Mouse (Mus musculus): Measurements from ENCODE around the gene Dhx15.
A peak's percentile ranks its signal among the peaks of the same experiment; 100 is the strongest.
"Not testable (repeated sequence)": the region's sequence is repeated elsewhere in the genome, so short reads cannot be mapped to it uniquely, and the experiment has no call there.

Dhx15 gene

DNA sequence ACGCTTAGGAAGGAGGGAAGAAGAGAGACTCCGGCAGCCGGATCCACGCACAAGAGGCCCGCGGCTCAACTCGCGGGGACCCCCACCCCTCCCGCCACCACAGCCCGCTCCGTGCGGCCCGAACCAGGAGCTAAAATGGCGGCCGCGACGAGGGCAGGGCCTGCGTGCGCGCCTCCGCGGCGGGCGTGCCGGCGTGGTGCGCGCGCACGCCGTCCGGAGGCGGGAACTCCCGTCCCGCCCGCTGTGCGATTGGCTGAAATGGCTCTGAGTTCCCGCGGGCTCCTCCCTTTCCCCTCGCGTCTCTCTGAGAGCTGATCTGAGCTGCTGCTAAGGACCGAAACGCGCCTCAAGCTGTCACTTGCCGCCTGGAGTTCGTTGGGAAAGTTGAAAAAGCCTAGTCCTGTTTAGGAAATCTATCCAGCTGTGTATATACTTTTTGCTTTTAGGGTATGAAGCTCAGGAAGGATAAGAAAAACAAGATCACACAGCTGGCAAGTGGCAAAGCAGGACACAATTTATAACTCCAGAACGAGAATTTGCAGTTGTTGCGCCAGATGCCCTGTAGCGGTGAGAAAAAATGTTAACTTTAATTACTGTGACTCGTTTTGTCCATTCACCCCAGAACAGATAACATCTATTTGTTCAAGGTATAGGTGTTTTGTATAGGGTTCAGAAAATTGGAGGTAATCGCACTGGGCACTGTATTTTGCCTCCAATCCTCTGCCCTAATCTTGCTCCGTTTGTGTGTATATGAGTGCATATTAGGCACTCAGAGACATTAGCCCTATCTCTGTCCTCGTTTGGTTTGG is at the start of gene Dhx15:
TSS of gene Dhx15 (minus strand) at position 144 of the 809 bp plus-strand sequence.
- DNase-seq (ENCODE audit: low spot score), result peak; percentile 96

GRCm38 (mm10) chr5:52238877-52239276 is 48.6 kb upstream of the Dhx15 start:
- DNase-seq (ENCODE audit: low spot score), result no peak

DNA sequence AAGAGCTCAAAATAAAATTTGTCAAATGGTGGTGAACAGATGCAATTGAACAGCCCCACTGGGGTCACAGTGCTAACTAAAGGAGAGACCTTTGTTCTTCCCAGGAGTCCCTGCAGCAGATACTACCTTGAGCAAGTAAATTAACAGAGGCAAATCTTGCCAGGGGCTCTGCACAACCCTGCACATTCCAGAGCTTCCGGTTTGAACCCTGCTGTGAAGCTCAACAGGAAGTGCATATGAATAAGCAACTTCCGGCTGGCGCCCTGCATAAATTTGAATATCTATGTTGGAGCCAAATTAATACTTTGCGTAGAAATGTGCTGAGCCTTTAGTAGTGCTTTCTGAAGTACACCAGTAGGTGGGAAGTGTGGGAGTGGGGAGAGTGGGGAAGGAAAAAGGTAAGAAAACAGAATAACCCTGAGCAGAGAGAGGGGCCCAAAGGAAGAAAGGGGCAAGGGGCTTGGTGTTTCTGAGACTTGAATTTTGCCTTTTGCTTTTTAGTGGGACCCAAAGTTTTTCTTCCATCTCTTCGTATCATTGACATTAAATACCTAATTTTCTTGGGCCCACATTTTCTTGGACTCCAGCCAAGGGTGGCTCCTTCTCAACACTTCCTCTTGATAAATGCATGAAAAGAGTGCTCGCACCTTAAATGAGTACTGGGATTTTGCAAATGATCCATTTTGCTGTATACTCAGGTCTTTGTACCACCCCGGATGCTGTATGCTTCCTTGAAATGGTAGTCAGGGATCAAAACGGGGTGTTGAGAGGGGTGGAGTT is 47.8 kb upstream of the Dhx15 start:
- DNase-seq (ENCODE audit: low spot score), result no peak

DNA sequence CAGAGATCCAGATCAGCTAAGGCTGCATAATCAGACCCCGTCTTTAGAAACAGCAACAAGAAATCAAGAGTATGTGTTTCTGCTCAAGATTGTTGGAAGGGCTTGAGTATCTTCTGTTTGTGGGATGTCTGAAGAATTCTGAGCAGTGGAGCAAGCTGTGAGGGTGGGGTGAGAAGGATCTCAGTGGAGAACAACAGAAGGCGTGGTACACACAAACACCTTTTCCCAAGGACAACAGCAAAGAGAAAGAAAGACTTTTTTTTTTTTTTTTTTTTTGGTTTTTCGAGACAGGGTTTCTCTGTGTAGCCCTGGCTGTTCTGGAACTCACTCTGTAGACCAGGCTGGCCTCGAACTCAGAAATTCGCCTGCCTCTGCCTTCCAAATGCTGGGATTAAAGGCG is 46.3 kb upstream of the Dhx15 start:
- DNase-seq (ENCODE audit: low spot score), result not testable (repeated sequence)

- DNase-seq (ENCODE audit: low spot score), result no peak
Observed at GRCm38 (mm10) chr5:52234570-52234969, 44.3 kb upstream of the Dhx15 start.

GRCm38 (mm10) chr5:52233891-52234290 is 43.6 kb upstream of the Dhx15 start:
- no peak for DNase-seq (ENCODE audit: low spot score)

DNA sequence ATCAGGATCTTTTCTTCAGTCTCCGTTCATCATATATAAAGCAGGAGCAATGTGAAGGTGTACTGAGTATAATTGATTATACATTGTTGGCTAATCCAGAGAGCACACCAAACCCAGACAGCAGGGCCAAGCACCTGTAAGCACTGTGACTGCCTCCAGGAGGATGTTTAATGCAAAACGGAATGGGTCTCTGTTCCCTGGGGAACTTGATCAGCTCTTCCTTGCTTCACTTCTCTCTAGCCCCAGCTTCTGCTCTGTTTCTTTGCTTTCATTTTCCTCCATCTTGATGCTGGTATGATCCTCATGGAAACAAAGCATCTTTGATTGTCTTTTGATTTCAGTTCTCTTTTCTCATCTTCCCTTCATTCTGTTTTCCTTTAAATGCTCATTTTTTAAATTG is 42.3 kb upstream of the Dhx15 start:
- no peak for DNase-seq (ENCODE audit: low spot score)

DNA sequence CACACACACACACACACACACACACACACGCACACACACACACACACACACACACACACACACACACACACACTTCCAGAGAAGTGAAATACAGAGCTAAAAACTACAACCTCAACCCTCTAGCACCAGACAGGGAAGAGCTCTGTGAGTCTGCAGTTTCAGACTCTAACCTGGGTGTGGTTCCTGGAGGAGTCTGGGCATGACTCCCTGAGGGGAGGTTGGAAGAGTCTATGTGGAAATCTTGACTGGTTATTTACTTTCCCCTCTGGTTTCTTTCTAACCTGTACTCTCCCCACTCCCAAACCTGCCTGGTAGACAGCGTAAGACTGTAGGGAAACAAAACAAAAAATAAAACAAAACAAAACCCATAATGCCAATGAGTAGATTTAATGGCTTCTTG is 41.9 kb upstream of the Dhx15 start:
- DNase-seq (ENCODE audit: low spot score), result no peak

- DNase-seq (ENCODE audit: low spot score), result no peak
Observed at GRCm38 (mm10) chr5:52230466-52230865, 40.2 kb upstream of the Dhx15 start.

GRCm38 (mm10) chr5:52226677-52227076 is 36.4 kb upstream of the Dhx15 start:
- no peak for DNase-seq (ENCODE audit: low spot score)

GRCm38 (mm10) chr5:52221596-52221995 is 31.3 kb upstream of the Dhx15 start:
- no peak for DNase-seq (ENCODE audit: low spot score)

DNA sequence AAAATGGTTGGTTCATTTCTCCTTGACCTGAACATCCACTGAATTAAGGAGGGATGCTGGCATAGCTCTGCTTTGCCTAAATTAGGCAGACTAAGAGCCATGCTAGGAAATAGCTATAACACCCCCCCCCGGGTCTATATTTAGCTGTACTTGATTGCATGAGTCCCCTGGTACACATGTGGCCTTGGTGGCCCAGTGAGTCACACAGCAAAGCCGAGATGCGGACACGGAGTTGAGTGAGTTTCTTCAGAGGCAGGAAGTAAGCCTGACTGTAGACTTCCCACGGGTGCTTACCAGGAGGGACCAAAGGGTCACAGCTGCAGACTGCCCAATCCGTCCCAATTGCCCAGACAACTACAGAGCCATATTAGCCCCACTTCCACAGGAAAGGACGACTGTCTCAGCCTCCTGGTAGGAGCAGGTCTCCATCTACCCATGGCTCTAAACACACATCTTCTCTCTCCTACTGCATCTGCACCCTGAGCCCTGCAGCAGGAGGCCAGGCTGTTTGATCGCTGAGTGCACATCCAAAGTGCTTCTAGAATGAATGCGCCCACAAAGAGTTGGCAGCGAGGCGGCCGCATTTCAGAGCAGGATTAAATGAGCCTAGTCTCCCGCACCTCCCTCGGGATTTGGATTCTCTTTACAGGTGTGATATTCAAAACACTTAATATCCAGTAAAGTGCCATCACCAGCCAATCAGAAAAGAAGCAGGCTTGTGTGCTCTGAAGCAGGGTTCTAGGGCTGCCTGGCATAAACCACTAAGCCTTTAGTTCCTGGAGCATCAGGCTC is 29.9 kb upstream of the Dhx15 start:
- no peak for DNase-seq (ENCODE audit: low spot score)

DNA sequence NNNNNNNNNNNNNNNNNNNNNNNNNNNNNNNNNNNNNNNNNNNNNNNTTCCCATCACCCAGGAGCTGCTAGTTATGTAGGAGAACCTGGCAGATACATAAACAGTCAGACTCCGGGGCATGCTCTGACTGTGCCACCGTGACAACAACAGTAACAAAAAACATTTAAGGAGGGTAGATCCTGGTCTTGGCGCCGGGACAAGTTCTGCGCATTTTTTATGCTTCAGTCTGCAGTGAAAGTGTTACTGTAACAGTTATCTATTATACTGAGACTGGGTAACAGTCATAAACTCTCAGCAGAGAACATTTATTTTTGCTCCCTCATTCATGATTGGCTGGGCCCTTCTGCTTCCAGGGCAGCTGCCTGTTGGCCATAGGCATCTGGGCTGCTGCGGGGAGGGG is 27.9 kb upstream of the Dhx15 start:
- DNase-seq (ENCODE audit: low spot score), result no peak

DNA sequence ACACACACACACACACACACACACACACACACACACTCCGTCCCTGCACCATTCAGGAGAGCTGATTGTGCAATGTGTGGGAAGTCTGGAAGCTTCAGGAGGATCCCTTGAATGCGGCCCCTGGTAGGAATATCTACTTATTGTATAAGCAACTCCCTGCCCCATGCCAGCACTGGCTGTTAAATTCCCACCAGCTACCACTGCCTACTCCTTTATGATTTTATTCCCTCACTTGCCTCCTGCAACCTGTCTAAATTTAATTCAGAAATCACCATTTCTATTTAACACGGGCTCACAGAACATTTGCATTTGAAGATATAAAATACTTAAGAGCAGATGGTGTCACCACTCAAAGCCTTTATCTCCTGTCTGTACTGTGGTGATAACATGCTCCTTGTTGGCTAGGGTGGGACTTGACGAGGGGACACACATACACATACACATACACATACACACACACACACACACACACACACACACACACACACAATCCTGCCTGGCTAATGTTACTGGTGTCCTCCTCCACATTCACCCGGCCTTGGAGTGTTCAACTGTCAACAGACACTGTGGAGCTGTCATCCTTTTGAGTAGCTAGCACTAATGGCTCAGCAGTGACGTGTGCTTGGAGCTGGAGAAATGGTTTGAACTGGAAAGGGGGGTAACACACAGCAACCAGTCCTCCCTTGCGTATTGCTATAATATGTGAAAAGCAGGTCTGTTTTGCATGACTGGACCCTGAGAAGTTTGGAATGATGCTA is 23.0 kb upstream of the Dhx15 start:
- DNase-seq (ENCODE audit: low spot score), result no peak

DNA sequence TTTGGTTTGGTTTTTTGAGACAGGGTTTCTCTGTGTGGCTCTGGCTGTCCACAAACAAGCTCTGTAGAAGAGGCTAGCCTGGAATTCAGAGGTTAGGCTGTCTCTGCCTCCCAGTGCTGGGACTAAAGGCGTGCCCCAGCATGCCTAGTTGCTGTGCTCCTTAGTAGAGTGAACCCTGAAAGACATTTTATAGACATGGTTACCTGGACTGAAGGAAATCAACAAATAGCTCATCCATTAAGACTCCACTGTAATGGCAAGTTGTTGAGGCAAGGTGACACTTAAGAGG is 810 bp upstream of the Dhx15 start:
- peak; percentile 6 for DNase-seq (ENCODE audit: low spot score)

DNA sequence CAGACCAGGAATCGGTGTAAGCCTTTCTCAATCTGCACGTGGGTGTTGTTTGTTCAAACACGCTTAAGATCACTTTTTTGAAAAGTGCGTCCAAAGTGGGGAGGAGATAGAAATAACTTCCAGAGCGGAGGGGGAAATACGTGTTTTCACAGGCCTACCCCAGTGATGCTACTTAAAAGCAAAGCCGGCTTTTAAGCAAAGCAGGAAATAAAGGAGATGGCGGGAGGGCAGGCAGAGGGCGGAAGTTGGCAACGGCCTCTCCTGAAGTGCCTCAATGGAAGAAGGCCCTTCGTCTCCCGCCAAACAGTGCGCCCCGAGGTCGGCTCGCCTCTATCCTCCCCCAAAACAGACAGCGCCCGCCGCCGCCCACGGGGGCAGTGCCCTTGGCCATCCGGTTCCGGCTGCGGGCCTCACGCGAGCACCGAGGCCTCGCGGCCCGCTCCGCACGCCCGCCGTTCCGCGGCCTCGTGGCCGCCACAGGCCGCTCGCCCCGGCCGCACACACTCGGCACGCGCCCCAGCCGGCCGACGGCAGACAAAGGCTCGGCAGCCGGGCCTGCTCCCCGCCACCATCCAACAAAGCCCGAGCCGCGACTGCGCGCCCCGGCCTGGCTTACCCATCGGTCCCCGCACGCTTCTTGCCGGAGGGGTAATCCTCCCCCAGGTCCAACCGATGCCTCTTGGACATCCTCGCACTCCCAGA is 499 bp downstream of the Dhx15 start:
- DNase-seq (ENCODE audit: low spot score), result peak; percentile 73

DNA sequence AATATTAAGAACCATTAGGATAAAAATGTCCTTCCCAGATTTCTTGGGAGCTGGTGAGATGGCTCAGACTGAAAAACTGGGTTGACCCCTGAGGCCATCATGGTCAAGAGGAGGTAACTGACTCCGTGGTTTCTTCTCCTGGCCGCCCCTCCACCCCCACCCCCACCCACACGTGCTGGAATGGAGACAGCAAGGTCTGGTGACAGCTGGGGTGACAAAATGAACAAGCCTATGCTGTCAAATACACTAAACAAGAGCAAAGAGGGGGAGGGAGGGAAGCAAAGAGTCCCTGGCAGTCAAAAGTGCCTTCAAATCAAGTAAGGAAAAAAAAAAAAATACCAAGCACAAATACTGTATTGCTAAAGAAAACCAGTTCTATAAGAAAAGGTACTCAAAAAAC is 2.1 kb downstream of the Dhx15 start:
- DNase-seq (ENCODE audit: low spot score), result no peak

GRCm38 (mm10) chr5:52177326-52177725 is 13.0 kb downstream of the Dhx15 start:
- DNase-seq (ENCODE audit: low spot score), result no peak

- DNase-seq (ENCODE audit: low spot score), result no peak
Observed at GRCm38 (mm10) chr5:52168468-52168867, 21.8 kb downstream of the Dhx15 start.

- DNase-seq (ENCODE audit: low spot score), result no peak
Observed at GRCm38 (mm10) chr5:52149138-52149537, 41.2 kb downstream of the Dhx15 start.

DNA sequence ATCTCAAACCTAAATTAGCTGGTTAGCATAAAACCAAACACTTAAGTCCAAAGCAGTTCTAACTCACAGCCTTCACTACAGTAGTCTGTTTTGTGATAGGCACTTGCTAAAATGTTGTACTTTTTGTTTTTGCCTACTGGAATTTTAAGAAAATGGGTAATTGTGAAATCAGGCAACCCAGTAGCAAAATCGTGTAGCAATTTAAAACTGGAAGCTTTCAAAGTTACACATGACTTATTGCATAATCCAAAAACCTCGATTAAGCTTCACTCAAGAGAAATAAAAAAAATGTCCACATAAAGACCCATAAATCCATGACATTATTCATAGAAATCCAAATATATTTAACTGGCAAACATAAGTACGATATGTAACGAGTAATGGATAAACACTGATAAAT is 43.2 kb downstream of the Dhx15 start:
- no peak for DNase-seq (ENCODE audit: low spot score)

Measured in embryo, embryonic 10.5 days (tissue).